Mouse (Mus musculus) heart, postnatal 0 days (tissue): ENCODE data around the gene Lrrc4.

ENCODE experiments used
- CTCF ChIP-seq: IDR thresholded peaks from 2 replicates; pipeline ENCODE4 v1.5.1; 2016; ENCODE audit warnings: antibody characterized with exemption, control low read depth, low read depth
- EP300 ChIP-seq: IDR thresholded peaks from 2 replicates; pipeline ENCODE4 v1.6.1; 2016; ENCODE audit warnings: antibody characterized with exemption, low read depth

GRCm38 (mm10) chr6:28834046-28834445, 2.5 kb upstream of the Lrrc4 start:
- TF ChIP-seq CTCF (no peak), EP300 (no peak)
